Mouse (Mus musculus) liver, embryonic 14.5 days (tissue): ENCODE data around the gene N4bp1.

Source experiments
- CTCF ChIP-seq: IDR thresholded peaks from 2 replicates; pipeline ENCODE4 v1.5.1; 2016; ENCODE audit warnings: antibody characterized with exemption, low read depth, control low read depth
- EP300 ChIP-seq: IDR thresholded peaks from 2 replicates; pipeline ENCODE4 v1.6.1; 2016; ENCODE audit warnings: antibody characterized with exemption, low read depth

DNA sequence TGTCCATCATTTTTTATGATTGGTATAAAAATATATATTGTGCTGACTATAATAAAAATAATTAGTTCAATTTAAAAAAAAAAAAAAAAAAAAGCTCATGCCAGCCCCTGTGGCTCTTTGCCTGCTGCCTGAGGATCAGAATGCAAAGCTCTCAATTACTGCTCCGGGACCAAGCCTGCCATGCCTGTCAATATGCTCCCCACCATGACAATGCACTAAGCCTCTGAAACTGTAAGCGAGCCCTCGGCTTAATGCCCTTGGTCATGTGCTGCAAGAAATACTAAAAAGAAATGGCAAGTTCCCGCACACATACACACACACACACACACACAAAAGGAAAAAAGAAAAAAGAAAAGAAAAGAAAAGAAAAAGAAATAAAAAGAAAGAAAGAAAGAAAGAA lies 60.3 kb downstream of the N4bp1 start:
- TF ChIP-seq CTCF (no peak), EP300 (no peak)
